Mouse (Mus musculus) liver, embryonic 14.5 days (tissue): Measurements from ENCODE around the gene Fbxl5. TPM values are rescaled to one million over a fixed set of nuclear protein-coding genes. Genes with fewer than 3 reads are reported as not detected.

Experiments used
- ATAC-seq: fragments of 200-750 bp; cut with Nextera tagmentation; 2 replicates; pipeline ENCODE4 v1.8.0; 2017; ENCODE audit warnings: moderate number of reproducible peaks, mild to moderate bottlenecking, moderate library complexity; ENCODE audit not compliant: insufficient read depth
- DNase-seq, 3 experiments: peaks; one replicate each; pipeline ENCODE4 v3.0.0-alpha.2; 2012 to 2013; ENCODE audit warnings: low read depth in 3 of 3, low spot score in 3 of 3
- H3K27ac ChIP-seq: fragments of 300-500 bp; sonication (generic); 2 replicates; pipeline ENCODE4 v1.5.1; 2014; ENCODE audit warnings: moderate library complexity, mild to moderate bottlenecking, control low read depth, inconsistent platforms
- H3K27me3 ChIP-seq: fragments of 300-500 bp; sonication (generic); 2 replicates; pipeline ENCODE4 v1.6.1; 2014; ENCODE audit warnings: mild to moderate bottlenecking, low read length, moderate library complexity; ENCODE audit not compliant: control insufficient read depth, insufficient read depth
- H3K36me3 ChIP-seq: fragments of 300-500 bp; sonication (generic); replicated peaks from 2 replicates; pipeline ENCODE4 v1.6.1; 2014; ENCODE audit warnings: low read depth; ENCODE audit not compliant: control insufficient read depth, insufficient read depth
- H3K4me1 ChIP-seq, 2 experiments: fragments of 200-500 bp in 1 of 2; fragments of 300-500 bp in 1 of 2; sonication (generic) in 1 of 2; replicated peaks; 2 replicates each; pipeline ENCODE4 v1.6.1; 2012 to 2014; ENCODE audit warnings: antibody characterized with exemption in 1 of 2, inconsistent platforms in 1 of 2, low read length in 1 of 2; ENCODE audit not compliant: control insufficient read depth in 2 of 2, insufficient read depth in 2 of 2
- H3K4me2 ChIP-seq: fragments of 300-500 bp; sonication (generic); 2 replicates; pipeline ENCODE4 v1.6.1; 2014; ENCODE audit warnings: low read depth, mild to moderate bottlenecking, control low read depth, moderate library complexity
- H3K4me3 ChIP-seq, 2 experiments: fragments of 200-500 bp in 1 of 2; fragments of 300-500 bp in 1 of 2; sonication (generic) in 1 of 2; 2 replicates each; pipeline ENCODE4 v1.5.1; 2012 to 2014; ENCODE audit warnings: low read depth in 2 of 2, low read length in 2 of 2, mild to moderate bottlenecking in 2 of 2, control low read depth in 1 of 2, inconsistent platforms in 1 of 2, moderate library complexity in 1 of 2; ENCODE audit not compliant: insufficient read depth in 1 of 2
- H3K9ac ChIP-seq: fragments of 300-500 bp; sonication (generic); replicated peaks from 2 replicates; pipeline ENCODE4 v1.6.1; 2014; ENCODE audit warnings: mild to moderate bottlenecking, control low read depth, moderate library complexity
- H3K9me3 ChIP-seq: fragments of 300-500 bp; sonication (generic); 2 replicates; pipeline ENCODE4 v1.6.1; 2016; ENCODE audit warnings: low read length, mixed read lengths; ENCODE audit not compliant: control insufficient read depth
- CTCF ChIP-seq: IDR thresholded peaks from 2 replicates; pipeline ENCODE4 v1.5.1; 2016; ENCODE audit warnings: antibody characterized with exemption, low read depth, control low read depth
- EP300 ChIP-seq: IDR thresholded peaks from 2 replicates; pipeline ENCODE4 v1.6.1; 2016; ENCODE audit warnings: antibody characterized with exemption, low read depth
- WGBS: fragments of 180-500 bp; shearing (Covaris S2); extraction: QIAGEN DNeasy Blood & Tissue Kit; methylation state at CpG from one replicate; pipeline ENCODE4 v1.1.7; 2014; ENCODE audit not compliant: insufficient replicate concordance; 5-methylcytosine and 5-hydroxymethylcytosine counted together
- polyA plus RNA-seq, 2 experiments: library from polyadenylated mRNA; depleted of rRNA in 1 of 2; stranded (reverse) in 1 of 2; unstranded in 1 of 2; fragments of >200 nt; fragmentation: Nextera tagmentation in 1 of 2; extraction: Ambion mirVana in 1 of 2; gene quantifications; 2 replicates each; pipeline versions ENCODE4 v1.2.1 to v1.2.3; 2012 to 2014

Fbxl5 gene
- polyA plus RNA-seq, 2 experiments: 10.3 to 21.5 TPM

DNA sequence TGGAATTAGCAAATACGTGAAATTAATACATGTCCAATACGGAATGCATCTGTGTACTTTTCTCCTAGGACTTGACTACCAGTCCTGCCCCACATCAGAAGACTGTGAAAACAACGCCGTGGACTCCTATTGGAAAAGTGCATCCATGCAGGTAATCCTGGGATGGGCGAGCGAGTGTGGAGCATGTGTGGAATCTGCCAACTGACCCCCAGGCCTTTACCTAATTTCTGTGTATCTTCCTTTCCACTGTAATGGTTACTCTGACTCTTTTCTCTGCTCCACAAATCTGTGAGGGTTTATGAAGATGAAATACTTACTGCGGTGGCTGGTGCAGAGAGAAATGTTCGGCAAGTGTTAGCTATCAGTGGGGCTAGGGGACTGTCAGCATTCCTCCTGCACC is 761 bp upstream of the Fbxl5 start:
- WGBS: 73% methylated on average over 8 of the region's 8 CpGs

DNA sequence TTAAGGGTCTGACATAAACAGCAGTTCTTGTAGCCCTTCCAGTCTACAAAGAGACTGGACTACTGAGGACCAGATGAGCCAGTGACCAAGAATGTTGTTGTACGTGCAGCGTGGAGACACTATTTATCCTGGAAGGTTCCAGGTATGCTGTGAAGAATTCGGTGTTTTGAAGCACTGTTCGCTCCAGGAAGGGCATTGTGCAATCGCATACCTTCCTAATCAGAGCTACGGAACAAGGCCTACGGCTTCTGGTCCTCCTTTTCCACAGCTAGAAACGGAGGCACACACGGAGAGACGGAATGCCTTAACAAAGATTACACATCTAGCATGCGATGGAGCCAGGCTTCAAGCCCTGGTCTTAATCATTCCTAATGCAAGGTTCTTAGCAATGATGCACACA is 653 bp downstream of the Fbxl5 start:
- no peak overlapping the region for H3K9ac ChIP-seq
- H3K9me3 ChIP-seq: no peaks in the 10 kb centered on the region
- ATAC-seq: no peak
- H3K4me1 ChIP-seq: no peaks in the 10 kb centered on the region
- no peak for TF ChIP-seq CTCF
- no peak for TF ChIP-seq EP300
- 76% methylated on average over 11 of the region's 11 CpGs for WGBS
- no peaks in the 10 kb centered on the region for H3K27me3 ChIP-seq
- no peak overlapping the region for H3K27ac ChIP-seq
- no peak overlapping the region for H3K4me2 ChIP-seq
- H3K4me3 ChIP-seq: no peak overlapping the region
- no peak for DNase-seq
- H3K36me3 ChIP-seq: no peaks in the 10 kb centered on the region

More for the DNA sequence above, 761 bp upstream of the Fbxl5 start:
- ATAC-seq (no peak), DNase-seq (no peak)
- no peak overlapping the region for H3K4me3 ChIP-seq
- H3K27me3 ChIP-seq: no peaks in the 10 kb centered on the region
- no peaks in the 10 kb centered on the region for H3K36me3 ChIP-seq
- H3K4me2 ChIP-seq: no peak overlapping the region
- no peaks in the 10 kb centered on the region for H3K9me3 ChIP-seq
- no peaks in the 10 kb centered on the region for H3K4me1 ChIP-seq
- no peak overlapping the region for H3K27ac ChIP-seq
- TF ChIP-seq CTCF (no peak), EP300 (no peak)
- no peak overlapping the region for H3K9ac ChIP-seq

DNA sequence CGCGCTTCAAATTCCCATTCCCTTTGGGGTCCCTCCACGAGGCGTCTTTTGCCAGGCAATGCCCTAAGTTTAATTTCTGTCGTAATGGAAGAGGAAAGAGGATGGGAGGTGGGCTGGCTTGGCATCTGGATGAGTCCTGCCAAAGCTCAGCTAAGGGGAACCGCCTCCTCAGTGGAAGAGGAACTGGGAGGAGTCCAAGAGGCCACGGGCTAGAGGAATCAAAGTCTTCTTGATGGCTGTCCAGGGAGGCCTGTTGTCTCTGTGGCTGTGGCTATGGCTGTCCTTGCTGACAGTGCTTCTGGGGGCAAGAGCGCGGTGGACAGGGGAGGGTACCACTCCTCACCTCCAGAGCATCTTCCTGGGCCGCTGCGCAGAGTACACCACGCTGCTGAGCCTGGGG is 2.7 kb downstream of the Fbxl5 start, which contains the start of gene Bst1:
Bst1 (plus strand) TSS at position 191 of the 400 bp plus-strand sequence.
- H3K27ac ChIP-seq: no peak within 1 kb of the TSS
- no peak within 1 kb of the TSS for H3K9ac ChIP-seq
- no peak within 1 kb of the TSS for H3K4me3 ChIP-seq
- no peak within 1 kb of the TSS for H3K4me2 ChIP-seq
- no peaks in the 10 kb centered on the region for H3K4me1 ChIP-seq
- ATAC-seq (no peak), DNase-seq (no peak)
- 39% methylated on average over 12 of the region's 12 CpGs for WGBS
- no peaks in the 10 kb centered on the region for H3K27me3 ChIP-seq
- H3K9me3 ChIP-seq: no peaks in the 10 kb centered on the region
- TF ChIP-seq CTCF: no peak
- TF ChIP-seq EP300: no peak
- H3K36me3 ChIP-seq: no peaks in the 10 kb centered on the region

DNA sequence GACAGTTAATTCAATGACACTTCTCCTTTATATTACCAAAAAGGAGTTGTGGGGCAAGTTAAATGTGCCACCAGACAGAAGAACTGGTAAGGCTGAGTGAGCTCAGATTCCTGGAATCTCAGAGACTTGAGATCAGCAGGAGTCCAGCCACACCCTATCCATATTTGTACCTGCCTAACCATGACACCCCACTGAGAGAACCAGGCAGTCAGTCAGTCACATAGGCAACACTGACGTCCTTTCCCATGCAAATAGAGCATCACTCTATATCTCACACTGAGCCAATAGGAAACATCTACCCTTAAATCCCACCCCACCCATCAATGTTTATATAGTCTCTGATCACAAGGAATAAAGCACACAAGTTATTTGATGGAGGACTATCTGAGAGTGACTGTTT is 5.7 kb downstream of the Fbxl5 start:
- no peaks in the 10 kb centered on the region for H3K36me3 ChIP-seq
- peaks cover 0 to 3% of the 10 kb centered on the region in 2 experiments; a peak in 1 of 4 replicates for H3K4me1 ChIP-seq
- H3K4me2 ChIP-seq: no peak overlapping the region
- TF ChIP-seq EP300 (no peak), CTCF (no peak)
- H3K4me3 ChIP-seq: no peak overlapping the region
- H3K9ac ChIP-seq: no peak overlapping the region
- H3K27ac ChIP-seq: no peak overlapping the region
- DNase-seq (no peak), ATAC-seq (no peak)
- H3K9me3 ChIP-seq: no peaks in the 10 kb centered on the region
- WGBS: 44% methylated on average over 1 of the region's 1 CpGs
- no peaks in the 10 kb centered on the region for H3K27me3 ChIP-seq

DNA sequence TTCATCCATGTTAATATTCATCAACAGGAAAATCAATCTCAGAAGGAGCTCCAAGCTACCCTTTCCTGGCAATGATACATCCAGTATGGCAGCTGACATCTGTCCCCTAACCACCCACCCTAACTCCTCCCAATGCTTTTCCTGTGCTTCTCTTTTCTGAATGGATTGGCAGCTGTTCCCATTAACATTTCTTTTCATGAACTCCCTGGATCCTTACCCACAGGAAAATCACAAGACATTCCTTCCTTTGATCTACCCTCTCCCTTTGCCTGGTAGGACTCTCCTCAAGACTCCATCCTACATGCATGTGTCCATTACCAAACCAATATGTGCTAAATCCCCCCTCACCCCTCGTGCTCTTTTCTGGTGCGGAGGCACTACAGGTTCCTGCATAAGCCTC is 6.9 kb downstream of the Fbxl5 start:
- WGBS: 74% methylated on average over 2 of the region's 2 CpGs
- ATAC-seq: no peak
- Histone ChIP-seq H3K4me3 (no peak overlapping the region), H3K4me2 (no peak overlapping the region), H3K27me3 (no peaks in the 10 kb centered on the region), H3K36me3 (no peaks in the 10 kb centered on the region), H3K4me1 (peaks cover 0 to 3% of the 10 kb centered on the region in 2 experiments; a peak in 1 of 4 replicates), H3K27ac (no peak overlapping the region), H3K9me3 (no peaks in the 10 kb centered on the region), H3K9ac (no peak overlapping the region)
- no peak for TF ChIP-seq CTCF
- no peak for TF ChIP-seq EP300
- no peak for DNase-seq
